Mouse (Mus musculus): ENCODE results near the gene Mvb12b. TPM values are rescaled to one million over a fixed set of nuclear protein-coding genes. Genes with fewer than 3 reads are reported as not detected.

Gene Mvb12b
- polyA plus RNA-seq, 1 experiment from 2014 or later, result 12.4 TPM

DNA sequence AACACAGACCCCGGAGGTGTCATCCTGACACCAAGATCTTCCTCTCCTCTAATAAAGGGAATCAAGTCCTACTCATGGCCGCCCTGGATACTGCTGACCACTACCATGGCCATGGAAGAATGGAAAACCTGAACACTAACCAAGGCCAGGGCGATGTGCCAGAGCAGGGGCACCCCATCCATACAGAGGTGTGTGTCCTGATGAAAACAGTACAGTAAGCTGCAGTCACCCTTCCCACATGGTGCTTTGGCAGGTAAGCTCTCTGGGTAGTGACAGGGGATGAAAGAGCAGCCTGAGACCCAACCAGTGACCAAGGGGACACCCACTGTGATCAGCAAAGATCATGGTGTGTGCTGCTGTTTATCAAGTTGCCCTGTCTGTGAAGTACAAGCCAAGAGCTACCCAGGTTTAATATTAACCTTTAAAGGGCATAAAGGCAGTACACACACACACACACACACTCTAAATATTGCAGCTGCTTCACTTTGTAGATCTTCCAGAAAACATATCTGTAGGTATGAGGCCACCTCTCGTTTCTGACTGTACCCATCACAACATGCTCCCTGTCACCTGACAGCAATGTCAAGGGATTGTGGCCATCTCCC, 117.1 kb downstream of the Mvb12b start:
- Histone ChIP-seq H3K9ac (ENCODE audit: low read depth, low read length) (no peak overlapping the region), H3K9me3 (replicated peaks; ENCODE audit: control insufficient read depth, low read length) (no peaks in the 10 kb centered on the region), H3K4me1 (ENCODE audit: control insufficient read depth, insufficient read depth, low read length) (peaks cover 14% of the 10 kb centered on the region), H3K27me3 (ENCODE audit: control insufficient read depth, insufficient read depth, low read length) (no peaks in the 10 kb centered on the region), H3K4me2 (no peak overlapping the region), H3K4me3 (ENCODE audit: low read depth, low read length) (no peak overlapping the region), H3K27ac (ENCODE audit: low read depth, low read length) (no peak overlapping the region), H3K36me3 (ENCODE audit: control insufficient read depth, insufficient read depth, low read length) (no peaks in the 10 kb centered on the region)
- no peak for ATAC-seq (replicated peaks; ENCODE audit: insufficient number of reproducible peaks, low FRiP score, low TSS enrichment)
- WGBS (ENCODE audit: insufficient replicate concordance), result 81% methylated on average over 4 of the region's 4 CpGs

- Histone ChIP-seq H3K4me1 (ENCODE audit: control insufficient read depth, insufficient read depth, low read length) (no peaks in the 10 kb centered on the region), H3K36me3 (ENCODE audit: control insufficient read depth, insufficient read depth, low read length) (no peaks in the 10 kb centered on the region), H3K4me2 (no peak overlapping the region), H3K27me3 (ENCODE audit: control insufficient read depth, insufficient read depth, low read length) (no peaks in the 10 kb centered on the region), H3K4me3 (ENCODE audit: low read depth, low read length) (no peak overlapping the region), H3K9ac (ENCODE audit: low read depth, low read length) (no peak overlapping the region), H3K9me3 (replicated peaks; ENCODE audit: control insufficient read depth, low read length) (no peaks in the 10 kb centered on the region), H3K27ac (ENCODE audit: low read depth, low read length) (no peak overlapping the region)
- no peak for ATAC-seq (replicated peaks; ENCODE audit: insufficient number of reproducible peaks, low FRiP score, low TSS enrichment)
- WGBS (ENCODE audit: insufficient replicate concordance), result 67% methylated on average over 7 of the region's 8 CpGs
Observed at GRCm38 (mm10) chr2:33764476-33764875, 123.3 kb downstream of the Mvb12b start.

DNA sequence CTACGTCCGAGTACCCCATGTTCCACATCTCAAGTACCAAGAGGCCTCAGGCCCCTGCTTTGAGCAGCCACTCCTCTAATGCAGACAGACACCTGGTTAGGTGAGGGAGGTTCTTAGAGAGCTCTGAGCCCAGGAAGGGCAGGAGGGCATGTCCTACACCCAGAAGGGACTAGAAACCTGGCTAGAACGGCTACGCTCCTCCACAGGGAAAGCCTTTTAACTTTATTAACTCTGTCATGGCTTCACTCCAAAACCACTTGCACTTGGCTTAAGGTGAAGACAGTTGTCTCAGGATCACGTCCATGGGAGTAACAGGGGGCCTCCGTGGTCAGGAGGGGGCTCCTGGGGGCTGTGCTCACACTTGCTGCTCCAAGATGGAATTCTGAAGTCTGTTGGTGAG, 125.5 kb downstream of the Mvb12b start:
- WGBS (ENCODE audit: insufficient replicate concordance), result 67% methylated on average over 6 of the region's 6 CpGs
- no peak overlapping the region for H3K27ac ChIP-seq (ENCODE audit: low read depth, low read length)
- no peak overlapping the region for H3K4me2 ChIP-seq
- H3K36me3 ChIP-seq (ENCODE audit: control insufficient read depth, insufficient read depth, low read length), result no peaks in the 10 kb centered on the region
- H3K4me3 ChIP-seq (ENCODE audit: low read depth, low read length), result no peak overlapping the region
- no peak overlapping the region for H3K9ac ChIP-seq (ENCODE audit: low read depth, low read length)
- H3K4me1 ChIP-seq (ENCODE audit: control insufficient read depth, insufficient read depth, low read length), result no peaks in the 10 kb centered on the region
- H3K27me3 ChIP-seq (ENCODE audit: control insufficient read depth, insufficient read depth, low read length), result no peaks in the 10 kb centered on the region
- ATAC-seq (replicated peaks; ENCODE audit: insufficient number of reproducible peaks, low FRiP score, low TSS enrichment), result no peak
- H3K9me3 ChIP-seq (replicated peaks; ENCODE audit: control insufficient read depth, low read length), result no peaks in the 10 kb centered on the region

DNA sequence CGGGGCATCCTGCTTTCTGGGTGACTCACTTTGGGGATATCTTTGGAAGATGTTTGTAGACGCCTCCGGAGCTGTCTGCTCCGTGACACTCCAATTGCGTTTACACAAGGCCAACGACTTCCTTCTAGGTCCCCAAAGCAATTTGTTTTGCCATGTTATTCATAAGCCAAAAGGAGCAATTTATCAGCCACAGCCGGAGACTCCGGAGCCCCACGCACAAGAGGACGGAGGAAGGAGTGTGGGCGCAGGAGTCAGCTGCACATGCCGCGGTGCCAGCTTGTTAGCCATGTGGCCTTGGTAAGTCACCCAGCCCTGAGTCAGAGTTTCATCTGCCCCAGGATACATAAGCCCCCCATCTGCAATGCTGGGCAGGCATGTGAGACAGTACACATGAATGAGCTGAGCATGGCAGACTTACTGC, 127.2 kb downstream of the Mvb12b start:
- no peak for ATAC-seq (replicated peaks; ENCODE audit: insufficient number of reproducible peaks, low FRiP score, low TSS enrichment)
- no peaks in the 10 kb centered on the region for H3K9me3 ChIP-seq (replicated peaks; ENCODE audit: control insufficient read depth, low read length)
- no peak overlapping the region for H3K4me3 ChIP-seq (ENCODE audit: low read depth, low read length)
- peaks cover 2% of the 10 kb centered on the region for H3K4me1 ChIP-seq (ENCODE audit: control insufficient read depth, insufficient read depth, low read length)
- 75% methylated on average over 13 of the region's 13 CpGs for WGBS (ENCODE audit: insufficient replicate concordance)
- H3K36me3 ChIP-seq (ENCODE audit: control insufficient read depth, insufficient read depth, low read length), result no peaks in the 10 kb centered on the region
- H3K27ac ChIP-seq (ENCODE audit: low read depth, low read length), result no peak overlapping the region
- H3K27me3 ChIP-seq (ENCODE audit: control insufficient read depth, insufficient read depth, low read length), result no peaks in the 10 kb centered on the region
- no peak overlapping the region for H3K4me2 ChIP-seq
- H3K9ac ChIP-seq (ENCODE audit: low read depth, low read length), result no peak overlapping the region

GRCm38 (mm10) chr2:33759447-33759846, 128.3 kb downstream of the Mvb12b start:
- Histone ChIP-seq H3K27me3 (ENCODE audit: control insufficient read depth, insufficient read depth, low read length) (no peaks in the 10 kb centered on the region), H3K4me3 (ENCODE audit: low read depth, low read length) (no peak overlapping the region), H3K9ac (ENCODE audit: low read depth, low read length) (no peak overlapping the region), H3K27ac (ENCODE audit: low read depth, low read length) (no peak overlapping the region), H3K36me3 (ENCODE audit: control insufficient read depth, insufficient read depth, low read length) (no peaks in the 10 kb centered on the region), H3K4me1 (ENCODE audit: control insufficient read depth, insufficient read depth, low read length) (peaks cover 8% of the 10 kb centered on the region), H3K9me3 (replicated peaks; ENCODE audit: control insufficient read depth, low read length) (no peaks in the 10 kb centered on the region), H3K4me2 (no peak overlapping the region)
- 77% methylated on average over 10 of the region's 10 CpGs for WGBS (ENCODE audit: insufficient replicate concordance)
- ATAC-seq (replicated peaks; ENCODE audit: insufficient number of reproducible peaks, low FRiP score, low TSS enrichment), result no peak

- Histone ChIP-seq H3K36me3 (ENCODE audit: control insufficient read depth, insufficient read depth, low read length) (no peaks in the 10 kb centered on the region), H3K4me3 (ENCODE audit: low read depth, low read length) (no peak overlapping the region), H3K4me2 (no peak overlapping the region), H3K4me1 (ENCODE audit: control insufficient read depth, insufficient read depth, low read length) (peaks cover 22% of the 10 kb centered on the region), H3K9ac (ENCODE audit: low read depth, low read length) (no peak overlapping the region), H3K9me3 (replicated peaks; ENCODE audit: control insufficient read depth, low read length) (no peaks in the 10 kb centered on the region), H3K27me3 (ENCODE audit: control insufficient read depth, insufficient read depth, low read length) (no peaks in the 10 kb centered on the region), H3K27ac (ENCODE audit: low read depth, low read length) (0 out of 2 replicates have a peak overlapping the region, but pooled peaks have one; percentile 2)
- WGBS (ENCODE audit: insufficient replicate concordance), result 64% methylated on average over 6 of the region's 6 CpGs
- 0 out of 2 replicates have a peak, but pooled peaks have one; percentile 2 for ATAC-seq (replicated peaks; ENCODE audit: insufficient number of reproducible peaks, low FRiP score, low TSS enrichment)
Observed at GRCm38 (mm10) chr2:33755633-33756020, 132.1 kb downstream of the Mvb12b start.

DNA sequence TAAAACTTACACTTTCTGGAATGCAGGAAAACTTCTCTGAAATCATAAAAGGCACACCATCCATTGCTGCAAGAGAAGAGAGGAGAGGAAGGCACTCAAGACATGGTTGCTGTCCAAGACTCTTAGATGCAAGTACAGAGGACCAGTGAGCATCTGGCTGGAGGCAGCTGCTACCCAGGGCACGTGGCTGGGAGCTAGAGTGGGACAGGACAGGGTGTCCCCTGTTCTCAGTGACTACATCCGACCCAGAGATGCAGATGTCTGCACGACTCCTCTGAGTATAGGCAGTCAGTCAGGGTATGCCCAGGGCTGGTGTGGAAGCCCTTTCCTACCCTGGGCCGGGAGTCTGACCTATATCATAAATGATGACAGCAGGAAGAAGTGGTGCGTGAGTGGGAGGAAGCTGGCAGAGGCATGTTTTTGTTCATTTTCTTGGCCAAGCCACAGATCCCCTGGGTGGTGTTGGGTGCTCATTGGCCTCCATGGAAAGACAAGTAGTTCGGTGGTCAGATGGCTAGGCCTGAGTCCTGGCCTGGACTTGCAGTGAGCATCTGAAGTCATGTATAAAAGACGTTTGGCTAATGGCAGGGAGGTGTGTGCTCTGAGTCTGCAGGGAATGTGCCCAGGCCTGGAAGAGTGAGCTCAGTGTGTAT, 132.6 kb downstream of the Mvb12b start:
- 0 out of 2 replicates have a peak overlapping the region, but pooled peaks have one; percentile 2 for H3K27ac ChIP-seq (ENCODE audit: low read depth, low read length)
- H3K36me3 ChIP-seq (ENCODE audit: control insufficient read depth, insufficient read depth, low read length), result no peaks in the 10 kb centered on the region
- 58% methylated on average over 7 of the region's 7 CpGs for WGBS (ENCODE audit: insufficient replicate concordance)
- no peaks in the 10 kb centered on the region for H3K27me3 ChIP-seq (ENCODE audit: control insufficient read depth, insufficient read depth, low read length)
- H3K4me1 ChIP-seq (ENCODE audit: control insufficient read depth, insufficient read depth, low read length), result peaks cover 22% of the 10 kb centered on the region
- H3K9me3 ChIP-seq (replicated peaks; ENCODE audit: control insufficient read depth, low read length), result no peaks in the 10 kb centered on the region
- no peak overlapping the region for H3K4me2 ChIP-seq
- ATAC-seq (replicated peaks; ENCODE audit: insufficient number of reproducible peaks, low FRiP score, low TSS enrichment), result peak; percentile 31; the same call in 1 of the 2 replicates
- H3K4me3 ChIP-seq (ENCODE audit: low read depth, low read length), result no peak overlapping the region
- no peak overlapping the region for H3K9ac ChIP-seq (ENCODE audit: low read depth, low read length)

GRCm38 (mm10) chr2:33754317-33754633, 133.5 kb downstream of the Mvb12b start:
- ATAC-seq (replicated peaks; ENCODE audit: insufficient number of reproducible peaks, low FRiP score, low TSS enrichment), result no peak
- peaks cover 22% of the 10 kb centered on the region for H3K4me1 ChIP-seq (ENCODE audit: control insufficient read depth, insufficient read depth, low read length)
- no peak overlapping the region for H3K4me3 ChIP-seq (ENCODE audit: low read depth, low read length)
- no peaks in the 10 kb centered on the region for H3K27me3 ChIP-seq (ENCODE audit: control insufficient read depth, insufficient read depth, low read length)
- 73% methylated on average over 3 of the region's 3 CpGs for WGBS (ENCODE audit: insufficient replicate concordance)
- H3K4me2 ChIP-seq, result no peak overlapping the region
- H3K36me3 ChIP-seq (ENCODE audit: control insufficient read depth, insufficient read depth, low read length), result no peaks in the 10 kb centered on the region
- no peak overlapping the region for H3K9ac ChIP-seq (ENCODE audit: low read depth, low read length)
- H3K9me3 ChIP-seq (replicated peaks; ENCODE audit: control insufficient read depth, low read length), result no peaks in the 10 kb centered on the region
- H3K27ac ChIP-seq (ENCODE audit: low read depth, low read length), result no peak overlapping the region

All from heart, embryonic 11.5 days (tissue).